Mouse (Mus musculus): Measurements from ENCODE around the gene Pard3b.

GRCm38 (mm10) chr1:62551516-62551915 lies 912.9 kb downstream of the Pard3b start:
- TF ChIP-seq CTCF (IDR thresholded peaks at IDR 0.05; ENCODE audit: borderline replicate concordance, control insufficient read depth, extremely low read depth, insufficient read depth, low read length, poor library complexity), result no peak
- no peak for TF ChIP-seq POLR2A (IDR thresholded peaks at IDR 0.05; ENCODE audit: control insufficient read depth, extremely low read depth, insufficient read depth, low read length, poor library complexity)

Measured in thymus, adult 2 months (tissue).